Mouse (Mus musculus): ENCODE measurements at regions not wholly inside any gene's neighbourhood (a gene's known extent, or its start where the extent isn't known, plus 50 kb on each side); places are given as distances from the start of the nearest gene placed in this dataset.

GRCm38 (mm10) chr1:88623040-88623439 is 79.0 kb downstream of the Arl4c start:
- no peak for TF ChIP-seq CTCF (conservative IDR thresholded peaks at IDR 0.05; ENCODE audit: insufficient read depth, insufficient read length, low read depth, low read length)
- TF ChIP-seq POLR2A (IDR thresholded peaks at IDR 0.05; ENCODE audit: low read depth, low read length): no peak

Measured in kidney, adult 2 months (tissue).